ENCODE assay signal across 12 mouse cellular contexts in genomic region chr4:99970097-99970496, GRCm38 (mm10). TPM values are rescaled to one million over a fixed set of nuclear protein-coding genes. Genes with fewer than 3 reads are reported as not detected.
DNase-seq lines count a peak whose midpoint lies in the region; ATAC-seq and TF ChIP-seq lines count a peak whose summit lies in the region.
"Had no signal": no experiment of that assay in that cellular context is flagged by ENCODE, and none has a peak within 500 bp of the region (broad histone marks: within the 10 kb centered on the region; RNA-seq: fewer than 3 reads in every experiment).

No protein-coding gene starts in this region.

- H3K27ac ChIP-seq in heart, embryonic 16.5 days (ENCODE audit: low read length) = peak overlapping the region; percentile 63
- peak overlapping the region; percentile 42; the same call in 1 of the 2 replicates for H3K27ac ChIP-seq in small intestine, adult 2 months (ENCODE audit: insufficient read depth, low read depth, low read length)
- H3K27ac ChIP-seq: limb, embryonic 15.5 days had no signal

- no peak overlapping the region for H3K4me2 ChIP-seq in heart, embryonic 16.5 days (ENCODE audit: low read depth, low read length)
- H3K4me2 ChIP-seq: limb, embryonic 15.5 days had no signal

- H3K4me1 ChIP-seq in heart, embryonic 16.5 days (ENCODE audit: control insufficient read depth, insufficient read depth, low read length) = no peaks in the 10 kb centered on the region
- H3K4me1 ChIP-seq in small intestine, adult 2 months (ENCODE audit: control insufficient read depth, insufficient read depth, insufficient read length, low read length) = no peaks in the 10 kb centered on the region

- no peak overlapping the region for H3K4me3 ChIP-seq in heart, embryonic 16.5 days (ENCODE audit: low read length)
- H3K4me3 ChIP-seq in small intestine, adult 2 months (ENCODE audit: low read depth, low read length) = no peak overlapping the region
- H3K4me3 ChIP-seq: limb, embryonic 15.5 days; megakaryocyte, embryonic 14.5 days; myocyte had no signal

- H3K9ac ChIP-seq in heart, embryonic 16.5 days (ENCODE audit: low read length) = no peak overlapping the region
- H3K9ac ChIP-seq: limb, embryonic 15.5 days had no signal

- ATAC-seq in frontal cortex, adult (ENCODE audit: low TSS enrichment) = peak; percentile 88
- no peak for ATAC-seq in heart, embryonic 16.5 days (replicated peaks; ENCODE audit: extremely low read depth, insufficient read depth, low FRiP score)

- H3K36me3 ChIP-seq in heart, embryonic 16.5 days (ENCODE audit: control insufficient read depth, insufficient read depth) = peaks cover 58% of the 10 kb centered on the region
- H3K36me3 ChIP-seq in small intestine, adult 2 months (ENCODE audit: control insufficient read depth, insufficient read depth, low read length) = peaks cover 21% of the 10 kb centered on the region

- TF ChIP-seq POLR2A in small intestine, adult 2 months (IDR thresholded peaks at IDR 0.05; ENCODE audit: low read depth, low read length) = no peak

- no peaks in the 10 kb centered on the region for H3K27me3 ChIP-seq in heart, embryonic 16.5 days (ENCODE audit: control insufficient read depth, insufficient read depth, low read length)
- H3K27me3 ChIP-seq in small intestine, adult 2 months (ENCODE audit: control insufficient read depth, insufficient read depth, low read length) = no peaks in the 10 kb centered on the region
- H3K27me3 ChIP-seq: limb, embryonic 15.5 days; megakaryocyte, embryonic 14.5 days had no signal

- no peak for DNase-seq in frontal cortex, postnatal 10 days (ENCODE audit: low spot score in 2 of 2)
- DNase-seq in kidney, adult 9 months = peak; percentile 26
- DNase-seq in kidney, adult 11 months = no peak
- no peak for DNase-seq in embryo, embryonic 10 days (ENCODE audit: low spot score)
- DNase-seq in cerebellum, postnatal 36 days = no peak
- DNase-seq: retina, postnatal 1 day had no signal

- no peak for TF ChIP-seq CTCF in small intestine, adult 2 months (IDR thresholded peaks at IDR 0.05; ENCODE audit: extremely low read depth, insufficient read length, insufficient replicate concordance, low read depth, low read length)

- no peaks in the 10 kb centered on the region for H3K9me3 ChIP-seq in heart, embryonic 16.5 days (replicated peaks; ENCODE audit: control insufficient read depth, low read length)
- H3K9me3 ChIP-seq: limb, embryonic 15.5 days; megakaryocyte, embryonic 14.5 days had no signal

- 69% methylated on average over 4 of the region's 4 CpGs for WGBS in heart, embryonic 16.5 days
- WGBS in small intestine, adult 2 months = 73% methylated on average over 4 of the region's 4 CpGs

RNA-seq across cellular contexts. Expression of gene Itgb3bp, which starts 40.5 kb away (rescaled TPM):
- polyA plus RNA-seq in heart, embryonic 16.5 days (2015; fragmentation: Nextera tagmentation; extraction: Ambion mirVana) = 28.3 and 31.9 TPM in 2 replicates
- polyA plus RNA-seq in small intestine, adult 2 months (2012; rRNA removed) = 0.03 and 0.15 TPM in 2 replicates

RNA-seq across cellular contexts. Expression of gene Pgm1, which starts 40.9 kb away (rescaled TPM):
- polyA plus RNA-seq in heart, embryonic 16.5 days (2015; fragmentation: Nextera tagmentation; extraction: Ambion mirVana) = 291 and 294 TPM in 2 replicates
- polyA plus RNA-seq in small intestine, adult 2 months (2012; rRNA removed) = 13.1 and 23.8 TPM in 2 replicates

Comparison
In these comparisons a context has a peak if more than half of its experiments do, and no peak if none do; other contexts are left out.
1. RNA of gene Itgb3bp, which starts 40.5 kb away (polyA plus RNA-seq): 28.3 to 31.9 TPM in heart, embryonic 16.5 days; 0.03 to 0.15 TPM in small intestine, adult 2 months; every median in the first group is over 10 times any median in the second.
2. RNA of gene Pgm1, which starts 40.9 kb away (polyA plus RNA-seq): 291 to 294 TPM in heart, embryonic 16.5 days; 13.1 to 23.8 TPM in small intestine, adult 2 months; every median in the first group is over 10 times any median in the second.